Mouse (Mus musculus): ENCODE data around the gene Zfp74.

DNA sequence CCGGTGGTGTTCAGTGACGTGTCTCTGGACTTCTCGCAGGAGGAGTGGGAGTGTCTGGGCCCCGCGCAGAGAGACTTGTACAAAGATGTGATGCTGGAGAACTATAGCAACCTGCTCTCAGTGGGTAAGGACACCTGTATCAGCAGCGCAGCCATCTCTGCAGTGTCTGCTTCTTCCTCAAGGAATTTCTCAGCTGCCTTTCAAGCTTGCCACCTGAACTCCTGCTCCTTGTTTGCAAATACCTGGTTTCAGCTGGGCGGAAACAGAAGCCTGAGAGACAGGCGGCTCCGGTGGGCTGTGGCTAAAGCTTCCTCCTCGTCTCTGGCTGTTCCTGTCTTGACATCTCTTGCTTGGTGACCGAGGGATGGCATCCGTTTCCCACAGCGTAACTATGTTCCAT is 41.7 kb downstream of the Zfp74 start:
- TF ChIP-seq GATA1 (IDR thresholded peaks at IDR 0.05; ENCODE audit: borderline replicate concordance, low read length) (no peak), FLI1 (IDR thresholded peaks at IDR 0.05; ENCODE audit: low read length) (no peak)

All from megakaryocyte, embryonic 14.5 days (primary cell).